Mouse (Mus musculus) testis, adult 2 months (tissue): Measurements from ENCODE around the gene Clec4e.
"Not testable (repeated sequence)": the region's sequence is repeated elsewhere in the genome, so short reads cannot be mapped to it uniquely, and the experiment has no call there.

Experiments
- CTCF ChIP-seq: fragments of 200-500 bp; IDR thresholded peaks from 2 replicates; pipeline ENCODE4 v1.5.1; 2012; ENCODE audit warnings: low read depth, mild to moderate bottlenecking, inconsistent platforms, low read length, moderate library complexity; ENCODE audit not compliant: control insufficient read depth, insufficient read depth, insufficient replicate concordance
- POLR2A ChIP-seq: fragments of 200-500 bp; IDR thresholded peaks from 2 replicates; pipeline ENCODE4 v1.6.1; 2012; ENCODE audit warnings: low read depth, mild to moderate bottlenecking, inconsistent platforms, low read length, moderate library complexity; ENCODE audit not compliant: control insufficient read depth

DNA sequence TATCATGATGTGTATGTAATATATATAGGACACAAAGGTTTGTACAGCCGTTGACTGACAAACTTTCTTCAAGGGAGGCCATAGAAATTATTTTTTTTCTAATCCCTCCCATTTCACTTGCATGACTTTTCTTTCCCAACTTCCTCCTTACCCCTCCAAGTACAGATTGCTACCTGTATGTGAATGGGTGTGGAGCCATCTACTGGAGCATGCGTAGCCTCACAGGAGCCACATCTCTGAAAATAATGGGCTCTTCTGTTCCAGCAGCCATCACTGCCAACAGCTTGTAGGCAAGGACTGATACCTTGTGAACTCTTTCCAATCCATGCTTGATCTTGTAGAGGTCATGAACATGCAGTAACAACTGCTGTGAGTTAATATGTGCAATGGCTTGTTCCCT, 40.8 kb downstream of the Clec4e start:
- TF ChIP-seq POLR2A, CTCF: not testable (repeated sequence)
